Mouse (Mus musculus) thymus, postnatal 36 days (tissue): Measurements from ENCODE around the gene Mt3.
A peak's percentile ranks its signal among the peaks of the same experiment; 100 is the strongest.
"Not testable (repeated sequence)": the region's sequence is repeated elsewhere in the genome, so short reads cannot be mapped to it uniquely, and the experiment has no call there.

Source experiments
- DNase-seq, 2 experiments: peaks; one replicate each; pipeline ENCODE4 v3.0.0; 2022; ENCODE audit warnings: mixed read lengths in 2 of 2

Mt3 gene

GRCm38 (mm10) chr8:94152513-94153300, at the start of gene Mt3:
Mt3 (plus strand) TSS chr8:94152607.
- DNase-seq = peak; percentile 9 to 14

GRCm38 (mm10) chr8:94104146-94104545, 48.3 kb upstream of the Mt3 start:
- no peak for DNase-seq

GRCm38 (mm10) chr8:94107871-94108270, 44.5 kb upstream of the Mt3 start:
- no peak for DNase-seq

GRCm38 (mm10) chr8:94109396-94109795, 43.0 kb upstream of the Mt3 start:
- DNase-seq = no peak

GRCm38 (mm10) chr8:94109835-94110234, 42.6 kb upstream of the Mt3 start:
- DNase-seq = no peak

GRCm38 (mm10) chr8:94110526-94111177, 41.8 kb upstream of the Mt3 start:
- DNase-seq = no peak

GRCm38 (mm10) chr8:94113435-94113834, 39.0 kb upstream of the Mt3 start:
- no peak for DNase-seq

GRCm38 (mm10) chr8:94113972-94114371, 38.4 kb upstream of the Mt3 start:
- no peak for DNase-seq

GRCm38 (mm10) chr8:94118776-94119430, 33.5 kb upstream of the Mt3 start:
- DNase-seq = no peak

GRCm38 (mm10) chr8:94121625-94122024, 30.8 kb upstream of the Mt3 start:
- DNase-seq = no peak

- DNase-seq = no peak
These were observed 29.5 kb upstream of the Mt3 start for GRCm38 (mm10) chr8:94122711-94123468.

- no peak for DNase-seq
These were observed 24.7 kb upstream of the Mt3 start for GRCm38 (mm10) chr8:94127711-94128110.

GRCm38 (mm10) chr8:94129133-94129789, 23.1 kb upstream of the Mt3 start:
- no peak for DNase-seq

GRCm38 (mm10) chr8:94130126-94130525, 22.3 kb upstream of the Mt3 start:
- DNase-seq = no peak

- DNase-seq = no peak
These were observed 20.3 kb upstream of the Mt3 start for GRCm38 (mm10) chr8:94132096-94132495.

GRCm38 (mm10) chr8:94134601-94135000, 17.8 kb upstream of the Mt3 start:
- not testable (repeated sequence) for DNase-seq

GRCm38 (mm10) chr8:94135556-94135955, 16.9 kb upstream of the Mt3 start:
- no peak for DNase-seq

GRCm38 (mm10) chr8:94136192-94136591, 16.2 kb upstream of the Mt3 start:
- no peak for DNase-seq

GRCm38 (mm10) chr8:94136933-94137332, 15.5 kb upstream of the Mt3 start, which contains the start of gene Mt4:
Mt4 (plus strand) TSS chr8:94137197.
- DNase-seq = no peak

- no peak for DNase-seq
These were observed 12.1 kb upstream of the Mt3 start for GRCm38 (mm10) chr8:94140266-94140795.

GRCm38 (mm10) chr8:94148236-94148635, 4.2 kb upstream of the Mt3 start:
- no peak for DNase-seq

GRCm38 (mm10) chr8:94150925-94151324, 1.5 kb upstream of the Mt3 start:
- no peak for DNase-seq
